ENCODE assay signal across 7 mouse cellular contexts in the genomic region with DNA sequence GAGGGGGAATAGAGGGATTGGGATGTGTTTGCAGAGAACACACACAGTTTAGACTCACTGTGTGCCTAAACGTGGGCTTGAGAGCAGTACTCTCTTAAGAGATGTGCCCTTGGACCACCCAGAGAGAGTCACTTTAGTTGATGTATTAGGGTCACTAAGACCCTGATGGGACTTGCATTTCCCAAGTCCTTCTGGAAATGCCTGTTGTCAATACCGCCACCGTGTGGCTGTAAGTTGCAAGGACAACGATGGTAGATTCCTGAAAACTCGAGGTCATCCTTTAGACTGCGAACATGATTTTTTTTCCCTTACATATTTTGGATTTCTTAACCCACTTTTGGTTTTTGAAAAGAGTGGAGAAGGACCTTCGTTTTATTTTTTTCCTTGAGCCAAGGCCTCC. TPM values are rescaled to one million over a fixed set of nuclear protein-coding genes. Genes with fewer than 3 reads are reported as not detected.
DNase-seq lines count a peak whose midpoint lies in the region; ATAC-seq and TF ChIP-seq lines count a peak whose summit lies in the region.

No protein-coding gene starts in this region.

- H3K4me3 ChIP-seq in forebrain, embryonic 14.5 days (ENCODE audit: low read depth, low read length) = no peak overlapping the region
- H3K4me3 ChIP-seq in hindbrain, postnatal 0 days (ENCODE audit: low read length) = no peak overlapping the region
- H3K4me3 ChIP-seq in left cerebral cortex, adult 2 months = no peak overlapping the region

- H3K4me2 ChIP-seq in forebrain, embryonic 14.5 days (ENCODE audit: low read length) = no peak overlapping the region
- peak overlapping the region; percentile 78 for H3K4me2 ChIP-seq in hindbrain, postnatal 0 days (ENCODE audit: low read depth, low read length)

- no peak overlapping the region for H3K9ac ChIP-seq in forebrain, embryonic 14.5 days (ENCODE audit: low read length)
- no peak overlapping the region for H3K9ac ChIP-seq in hindbrain, postnatal 0 days (replicated peaks; ENCODE audit: low read length)

- H3K27ac ChIP-seq in forebrain, embryonic 14.5 days (ENCODE audit: low read depth, low read length) = no peak overlapping the region
- H3K27ac ChIP-seq in hindbrain, postnatal 0 days = no peak overlapping the region
- no peak overlapping the region for H3K27ac ChIP-seq in left cerebral cortex, adult 2 months

- 2% methylated on average over 7 of the region's 7 CpGs for WGBS in forebrain, embryonic 14.5 days
- 3% methylated on average over 7 of the region's 7 CpGs for WGBS in hindbrain, postnatal 0 days

- peak; percentile 89 for TF ChIP-seq CTCF in brain, embryonic 14.5 days (IDR thresholded peaks at IDR 0.05; ENCODE audit: borderline replicate concordance, extremely low read depth, insufficient read depth, insufficient read length)
- TF ChIP-seq CTCF in hindbrain, postnatal 0 days (IDR thresholded peaks at IDR 0.05; ENCODE audit: low read depth) = peak; percentile 96
- peak; percentile 94 for TF ChIP-seq CTCF in left cerebral cortex, adult 2 months (IDR thresholded peaks at IDR 0.05)

- intact Hi-C loops in left cerebral cortex, adult 2 months (cut with DNase I) = loop anchor here (1.0 to 10.0 kb wide), 4 partner anchors 135 to 627 kb away; partner anchors contain the start of gene Faim

- H3K4me1 ChIP-seq in forebrain, embryonic 14.5 days (ENCODE audit: control insufficient read depth, insufficient read depth, low read length) = no peaks in the 10 kb centered on the region; the same call in 1 of the 2 replicates
- no peaks in the 10 kb centered on the region for H3K4me1 ChIP-seq in hindbrain, postnatal 0 days (ENCODE audit: insufficient read depth, low read length)

- 0 out of 2 replicates have a peak, but pooled peaks have one; percentile 3 for ATAC-seq in forebrain, embryonic 14.5 days
- ATAC-seq in hindbrain, postnatal 0 days = no peak

- TF ChIP-seq POLR2A in brain, embryonic 14.5 days (IDR thresholded peaks at IDR 0.05; ENCODE audit: borderline replicate concordance, extremely low read depth, insufficient read depth, insufficient read length, poor library complexity, severe bottlenecking) = no peak

- peaks cover 7% of the 10 kb centered on the region; the same call in 1 of the 2 replicates for H3K36me3 ChIP-seq in forebrain, embryonic 14.5 days (ENCODE audit: control insufficient read depth, insufficient read depth, low read length)
- H3K36me3 ChIP-seq in hindbrain, postnatal 0 days (ENCODE audit: insufficient read depth, low read length) = no peaks in the 10 kb centered on the region

- no peaks in the 10 kb centered on the region for H3K27me3 ChIP-seq in forebrain, embryonic 14.5 days (replicated peaks; ENCODE audit: control insufficient read depth, insufficient read depth, low read length)
- no peaks in the 10 kb centered on the region for H3K27me3 ChIP-seq in hindbrain, postnatal 0 days (ENCODE audit: insufficient read depth, low read length)

- DNase-seq in NIH3T3 (ENCODE audit: low read depth) = peak; percentile 86
- peak; percentile 91 for DNase-seq in brain, embryonic 14.5 days (ENCODE audit: low read depth)
- DNase-seq in forebrain, embryonic 14.5 days (ENCODE audit: low spot score) = peak; percentile 86
- DNase-seq in hindbrain, postnatal 0 days (ENCODE audit: low spot score) = peak; percentile 88
- peak; percentile 56 to 58 for DNase-seq in left cerebral cortex, adult 2 months (ENCODE audit: extremely low spot score in 1 of 2, low spot score in 2 of 2)
- peak; percentile 90 for DNase-seq in mesoderm, embryonic 11.5 days (ENCODE audit: low read depth, low spot score)
- peak; percentile 34 for DNase-seq in spleen, adult 12 weeks (ENCODE audit: low spot score)

- H3K9me3 ChIP-seq in forebrain, embryonic 14.5 days (replicated peaks; ENCODE audit: control insufficient read depth, low read length) = no peaks in the 10 kb centered on the region
- no peaks in the 10 kb centered on the region for H3K9me3 ChIP-seq in hindbrain, postnatal 0 days (ENCODE audit: low read length)

RNA-seq across cellular contexts. Expression of gene Cep70, which starts 1.1 kb away (rescaled TPM):
- polyA plus RNA-seq in brain, embryonic 14.5 days (2012; rRNA removed) = 32.7 and 34.0 TPM in 2 replicates
- polyA plus RNA-seq in forebrain, embryonic 14.5 days (2014; fragmentation: Nextera tagmentation; extraction: Ambion mirVana) = 65.1 and 78.1 TPM in 2 replicates
- total RNA-seq in hindbrain, postnatal 0 days (2014; rRNA removed) = 22.7 and 27.9 TPM in 2 replicates
- polyA plus RNA-seq in hindbrain, postnatal 0 days (2015; fragmentation: Nextera tagmentation; extraction: Ambion mirVana) = 44.4 and 50.4 TPM in 2 replicates
- total RNA-seq in left cerebral cortex, adult 2 months (2021) = 10 to 100 TPM; 21.2 to 30.6 TPM

RNA-seq across cellular contexts. Expression of gene Faiml, which starts 5.0 kb away (rescaled TPM):
- polyA plus RNA-seq in brain, embryonic 14.5 days (2012; rRNA removed) = not detected in 2 replicates
- not detected in 2 replicates for polyA plus RNA-seq in forebrain, embryonic 14.5 days (2014; fragmentation: Nextera tagmentation; extraction: Ambion mirVana)
- not detected in 2 replicates for total RNA-seq in hindbrain, postnatal 0 days (2014; rRNA removed)
- not detected in 2 replicates for polyA plus RNA-seq in hindbrain, postnatal 0 days (2015; fragmentation: Nextera tagmentation; extraction: Ambion mirVana)
- total RNA-seq in left cerebral cortex, adult 2 months (2021) = not detected

Comparison
In these comparisons a context has a peak if more than half of its experiments do, and no peak if none do; other contexts are left out.
1. DNase-seq: peak in every context shown above with its lines; median percentile 91 in brain, embryonic 14.5 days; 90 in mesoderm, embryonic 11.5 days; 88 in hindbrain, postnatal 0 days; 86 in NIH3T3; 86 in forebrain, embryonic 14.5 days; 57 in left cerebral cortex, adult 2 months; 34 in spleen, adult 12 weeks.